Mouse (Mus musculus) macrophage (primary cell): ENCODE results near the gene Vti1a. TPM values are rescaled to one million over a fixed set of nuclear protein-coding genes. Genes with fewer than 3 reads are reported as not detected.
A peak's percentile ranks its signal among the peaks of the same experiment; 100 is the strongest.

Source experiments
- H3K27ac ChIP-seq: fragments of 350-480 bp; formaldehyde crosslinking; 2 replicates; pipeline ENCODE4 v1.9.0; 2021
- H3K36me3 ChIP-seq: fragments of 350-480 bp; formaldehyde crosslinking; 2 replicates; pipeline ENCODE4 v1.9.0; 2021; ENCODE audit errors: inconsistent target
- H3K4me3 ChIP-seq: fragments of 350-480 bp; formaldehyde crosslinking; 2 replicates; pipeline ENCODE4 v1.9.0; 2021; ENCODE audit errors: inconsistent target
- H3K79me2 ChIP-seq: fragments of 350-480 bp; formaldehyde crosslinking; 2 replicates; pipeline ENCODE4 v1.9.0; 2021; ENCODE audit errors: inconsistent target
- WGBS: methylation state at CpG from one replicate; pipeline ENCODE4 v1.1.7; 2026; ENCODE audit warnings: inconsistent platforms; ENCODE audit not compliant: missing documents; 5-methylcytosine and 5-hydroxymethylcytosine counted together
- polyA plus RNA-seq: library from polyadenylated mRNA; stranded (reverse); fragments of 250-400 nt; gene quantifications from 3 replicates; pipeline ENCODE4 v1.2.4, GENCODE M21; 2018; ENCODE audit warnings: inconsistent platforms

Gene Vti1a
- polyA plus RNA-seq, 1 experiment from 2014 or later = 41.8 TPM

- Histone ChIP-seq H3K4me3 (no peak overlapping the region), H3K36me3 (no peaks in the 10 kb centered on the region), H3K27ac (no peak overlapping the region), H3K79me2 (no peaks in the 10 kb centered on the region)
- WGBS = 47% methylated on average over 6 of the region's 6 CpGs
These were observed 249.7 kb downstream of the Vti1a start for GRCm38 (mm10) chr19:55565523-55566369.

GRCm38 (mm10) chr19:55569114-55569513, 253.0 kb downstream of the Vti1a start:
- Histone ChIP-seq H3K4me3 (no peak overlapping the region), H3K36me3 (no peaks in the 10 kb centered on the region), H3K79me2 (no peaks in the 10 kb centered on the region), H3K27ac (no peak overlapping the region)
- 90% methylated on average over 7 of the region's 7 CpGs for WGBS

GRCm38 (mm10) chr19:55569894-55570293, 253.8 kb downstream of the Vti1a start:
- no peaks in the 10 kb centered on the region for H3K36me3 ChIP-seq
- no peaks in the 10 kb centered on the region for H3K79me2 ChIP-seq
- 31% methylated on average over 12 of the region's 12 CpGs for WGBS
- H3K4me3 ChIP-seq = no peak overlapping the region
- H3K27ac ChIP-seq = no peak overlapping the region

- Histone ChIP-seq H3K27ac (no peak overlapping the region), H3K79me2 (no peaks in the 10 kb centered on the region), H3K36me3 (no peaks in the 10 kb centered on the region), H3K4me3 (no peak overlapping the region)
- WGBS = 91% methylated on average over 9 of the region's 9 CpGs
These were observed 254.6 kb downstream of the Vti1a start for GRCm38 (mm10) chr19:55570520-55571296.

- WGBS = 89% methylated on average over 8 of the region's 8 CpGs
- no peak overlapping the region for H3K27ac ChIP-seq
- H3K36me3 ChIP-seq = no peaks in the 10 kb centered on the region
- no peaks in the 10 kb centered on the region for H3K79me2 ChIP-seq
- no peak overlapping the region for H3K4me3 ChIP-seq
These were observed 255.4 kb downstream of the Vti1a start for GRCm38 (mm10) chr19:55571486-55571885.

GRCm38 (mm10) chr19:55577306-55578042, 261.4 kb downstream of the Vti1a start:
- no peaks in the 10 kb centered on the region for H3K79me2 ChIP-seq
- H3K27ac ChIP-seq = no peak overlapping the region
- WGBS = 65% methylated on average over 25 of the region's 25 CpGs
- no peak overlapping the region for H3K4me3 ChIP-seq
- H3K36me3 ChIP-seq = no peaks in the 10 kb centered on the region

- WGBS = 97% methylated on average over 16 of the region's 17 CpGs
- Histone ChIP-seq H3K4me3 (no peak overlapping the region), H3K27ac (no peak overlapping the region), H3K79me2 (no peaks in the 10 kb centered on the region), H3K36me3 (no peaks in the 10 kb centered on the region)
These were observed 262.3 kb downstream of the Vti1a start for GRCm38 (mm10) chr19:55578094-55579085.

GRCm38 (mm10) chr19:55579310-55579709, 263.2 kb downstream of the Vti1a start:
- no peaks in the 10 kb centered on the region for H3K36me3 ChIP-seq
- H3K4me3 ChIP-seq = no peak overlapping the region
- WGBS = 92% methylated on average over 4 of the region's 4 CpGs
- H3K79me2 ChIP-seq = no peaks in the 10 kb centered on the region
- H3K27ac ChIP-seq = no peak overlapping the region

GRCm38 (mm10) chr19:55580152-55580551, 264.1 kb downstream of the Vti1a start:
- no peaks in the 10 kb centered on the region for H3K36me3 ChIP-seq
- no peak overlapping the region for H3K4me3 ChIP-seq
- WGBS = 98% methylated on average over 7 of the region's 8 CpGs
- no peaks in the 10 kb centered on the region for H3K79me2 ChIP-seq
- no peak overlapping the region for H3K27ac ChIP-seq

GRCm38 (mm10) chr19:55580667-55581066, 264.6 kb downstream of the Vti1a start:
- Histone ChIP-seq H3K79me2 (no peaks in the 10 kb centered on the region), H3K4me3 (no peak overlapping the region), H3K27ac (no peak overlapping the region), H3K36me3 (no peaks in the 10 kb centered on the region)
- 88% methylated on average over 6 of the region's 6 CpGs for WGBS

- H3K4me3 ChIP-seq = no peak overlapping the region
- H3K79me2 ChIP-seq = no peaks in the 10 kb centered on the region
- WGBS = 96% methylated on average over 11 of the region's 16 CpGs
- no peak overlapping the region for H3K27ac ChIP-seq
- H3K36me3 ChIP-seq = no peaks in the 10 kb centered on the region
These were observed 267.0 kb downstream of the Vti1a start for GRCm38 (mm10) chr19:55582896-55583653.

GRCm38 (mm10) chr19:55585270-55586224, 269.5 kb downstream of the Vti1a start:
- H3K27ac ChIP-seq = peak overlapping the region; percentile 32

More at GRCm38 (mm10) chr19:55585270-55586224, 269.5 kb downstream of the Vti1a start:
- Histone ChIP-seq H3K79me2 (no peaks in the 10 kb centered on the region), H3K36me3 (no peaks in the 10 kb centered on the region), H3K4me3 (no peak overlapping the region)
- 77% methylated on average over 17 of the region's 18 CpGs for WGBS
